Mouse (Mus musculus) layer of hippocampus, postnatal 14 days (tissue): ENCODE data around the gene Clec2h. TPM values are rescaled to one million over a fixed set of nuclear protein-coding genes. Genes with fewer than 3 reads are reported as not detected.
"Not testable (repeated sequence)": the region's sequence is repeated elsewhere in the genome, so short reads cannot be mapped to it uniquely, and the experiment has no call there.

ENCODE experiments used
- DNase-seq, 2 experiments: peaks; one replicate each; pipeline ENCODE4 v3.0.0; 2021 to 2022; ENCODE audit warnings: low spot score in 2 of 2, mixed read lengths in 1 of 2
- long read RNA-seq, 2 experiments: library from polyadenylated mRNA; stranded (forward); transcript quantifications; one replicate each; pipeline ENCODE4 v2.0.0; 2021
- total RNA-seq, 2 experiments: library from RNA; stranded (reverse); gene quantifications; 2 replicates each; pipeline ENCODE4 v1.2.3; 2021

The Clec2h gene
- total RNA-seq = not detected
- long read RNA-seq, experiment 1 = 0 reads
- long read RNA-seq, experiment 2 = 0 reads

DNA sequence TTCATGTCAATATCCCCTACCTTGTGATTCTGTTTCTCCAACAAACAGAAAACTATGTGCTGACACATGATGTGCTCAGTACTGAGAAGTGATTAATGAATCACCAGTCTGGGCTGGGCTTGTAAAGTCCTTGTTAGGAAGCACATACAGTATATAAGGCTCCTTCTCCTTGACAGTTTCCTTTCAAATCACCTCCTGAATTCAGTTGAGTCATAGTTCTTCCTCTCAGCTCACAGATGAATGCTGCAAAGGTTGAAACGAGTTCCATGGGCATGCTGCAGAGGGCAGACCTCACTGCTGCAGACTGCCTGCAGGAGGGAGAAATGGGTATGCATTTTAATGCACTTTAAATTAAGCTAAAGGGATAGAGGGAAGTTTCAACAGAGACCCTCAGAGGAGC lies at the start of gene Clec2h:
Gene Clec2h (plus strand): TSS at position 180 of the 400 bp plus-strand sequence.
- DNase-seq = no peak

DNA sequence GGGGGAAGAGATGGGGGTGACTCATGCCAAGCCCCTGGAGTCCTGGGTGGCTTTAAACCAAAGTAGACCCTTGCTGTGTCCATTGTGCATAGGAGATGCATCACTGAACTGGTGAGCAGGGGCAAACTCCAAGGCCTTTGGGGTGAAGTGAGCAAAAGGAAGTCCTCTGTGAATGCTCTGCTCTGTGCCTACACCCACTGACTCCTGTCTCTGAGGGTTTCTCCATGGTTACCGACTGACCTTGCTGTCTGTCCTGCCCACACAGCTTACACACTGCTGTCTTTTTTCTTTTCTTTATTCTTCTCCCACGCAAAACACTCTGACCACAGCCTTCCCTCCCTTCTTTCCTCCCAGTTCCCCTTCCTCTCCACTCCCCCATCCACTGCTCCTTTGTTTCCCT lies 39.5 kb upstream of the Clec2h start:
- no peak for DNase-seq

DNA sequence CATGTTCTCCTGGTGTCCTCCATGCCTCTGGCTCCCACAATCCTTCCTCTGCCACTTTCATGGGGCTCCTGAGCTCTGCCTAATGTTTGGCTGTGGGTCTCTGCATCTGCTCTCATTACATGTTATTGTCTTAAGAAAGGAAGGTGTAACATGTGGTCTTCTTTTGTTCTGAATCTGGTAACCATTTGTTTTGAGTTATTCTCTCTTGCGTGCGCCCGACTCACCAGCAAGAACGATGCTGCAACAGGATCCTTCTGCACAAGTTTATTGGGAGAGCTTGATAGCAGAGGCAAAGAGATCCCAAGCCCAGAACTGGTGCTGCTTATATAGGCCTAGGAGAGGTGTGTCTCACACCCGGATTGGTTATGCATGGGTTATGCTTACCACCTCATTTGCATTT lies 38.8 kb upstream of the Clec2h start, which contains the start of gene Klrb1a:
Gene Klrb1a (minus strand): TSS at position 101 of the 400 bp plus-strand sequence.
- not testable (repeated sequence) for DNase-seq

GRCm38 (mm10) chr6:128624425-128624824 lies 37.8 kb upstream of the Clec2h start:
- no peak for DNase-seq

DNA sequence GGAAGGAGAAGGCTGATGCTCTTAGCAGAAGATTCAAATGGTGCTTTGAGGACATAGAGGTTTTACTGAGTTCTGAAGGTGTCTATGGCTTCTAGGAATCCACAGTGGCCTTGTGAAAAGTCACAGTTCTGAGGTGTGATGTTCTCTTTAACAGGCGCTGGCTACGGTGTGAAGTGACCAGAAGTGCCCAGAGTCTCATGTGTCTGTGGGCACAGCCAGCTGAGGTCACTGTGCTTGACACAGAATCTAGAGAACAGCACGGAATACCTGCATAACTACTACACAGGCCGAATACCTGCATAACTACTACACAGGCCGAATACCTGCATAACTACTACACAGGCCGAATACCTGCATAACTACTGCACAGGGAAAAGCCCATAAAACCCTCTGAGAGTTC lies 36.9 kb upstream of the Clec2h start:
- DNase-seq = not testable (repeated sequence)

DNA sequence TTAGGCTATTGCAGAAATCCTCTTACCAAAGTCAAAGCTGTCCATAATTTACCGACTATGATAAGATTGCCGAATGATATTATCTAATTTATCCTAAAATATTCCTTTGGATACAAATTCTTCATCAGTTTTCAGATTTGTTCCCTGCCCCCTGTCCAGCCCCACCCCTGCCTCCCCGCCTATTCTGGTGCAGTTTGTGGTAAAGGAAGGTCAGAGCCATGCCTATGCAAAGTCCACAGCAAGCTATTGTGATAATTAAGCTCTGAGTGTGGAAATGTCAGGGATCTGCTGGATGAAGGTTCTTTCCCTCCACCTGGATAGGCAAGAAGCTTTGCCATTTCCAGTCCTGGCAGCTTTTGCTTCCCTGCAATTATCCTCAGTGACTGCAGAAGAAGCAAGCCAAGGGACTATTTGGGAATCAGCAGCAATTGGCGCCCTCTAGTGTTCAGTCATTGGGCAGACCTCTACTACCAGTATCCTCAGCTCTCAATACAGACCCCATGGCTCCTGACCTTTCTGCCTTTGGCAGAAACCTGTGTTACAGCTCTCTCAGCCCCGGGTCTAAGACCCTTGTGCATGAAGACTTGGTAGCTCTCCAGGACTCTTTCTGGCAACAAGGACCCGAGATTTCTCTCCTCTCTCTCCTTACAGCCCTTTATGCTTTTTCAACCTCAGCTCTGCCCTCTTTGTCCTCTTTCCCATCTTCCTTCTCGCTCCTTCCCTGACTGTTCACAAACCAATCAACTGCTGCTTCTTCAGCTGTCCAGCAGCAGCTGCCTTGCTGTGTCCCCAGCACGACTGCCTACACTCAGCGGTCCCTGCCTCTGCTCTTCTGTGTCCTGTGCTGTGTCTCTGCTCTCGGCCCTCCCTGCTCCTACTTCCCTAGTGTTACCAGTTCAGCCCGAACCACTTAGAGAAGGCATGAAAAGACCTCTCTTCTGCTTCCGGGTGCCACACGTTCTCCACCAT lies 32.1 kb upstream of the Clec2h start:
- peak; percentile 63 to 68 for DNase-seq

GRCm38 (mm10) chr6:128630912-128631905 lies 31.0 kb upstream of the Clec2h start:
- DNase-seq = not testable (repeated sequence)

DNA sequence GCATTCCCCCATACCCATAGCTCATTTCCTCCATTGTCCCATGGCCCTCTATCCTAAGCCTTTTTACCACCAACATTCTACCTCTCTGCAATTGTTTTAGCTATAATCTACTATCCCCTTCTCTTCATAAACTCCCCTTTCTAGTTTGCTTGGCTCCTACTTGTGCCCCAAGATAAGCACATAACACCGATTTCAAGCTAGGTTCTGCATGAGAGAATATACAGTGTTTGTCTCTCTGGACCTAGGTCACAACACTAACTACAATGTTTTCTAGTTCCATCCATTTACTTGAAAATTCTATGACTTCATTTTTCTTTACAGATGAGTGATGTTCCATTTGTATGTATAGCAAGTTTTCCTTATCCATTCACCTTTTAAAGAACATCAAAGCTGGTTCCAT lies 21.5 kb upstream of the Clec2h start:
- no peak for DNase-seq

DNA sequence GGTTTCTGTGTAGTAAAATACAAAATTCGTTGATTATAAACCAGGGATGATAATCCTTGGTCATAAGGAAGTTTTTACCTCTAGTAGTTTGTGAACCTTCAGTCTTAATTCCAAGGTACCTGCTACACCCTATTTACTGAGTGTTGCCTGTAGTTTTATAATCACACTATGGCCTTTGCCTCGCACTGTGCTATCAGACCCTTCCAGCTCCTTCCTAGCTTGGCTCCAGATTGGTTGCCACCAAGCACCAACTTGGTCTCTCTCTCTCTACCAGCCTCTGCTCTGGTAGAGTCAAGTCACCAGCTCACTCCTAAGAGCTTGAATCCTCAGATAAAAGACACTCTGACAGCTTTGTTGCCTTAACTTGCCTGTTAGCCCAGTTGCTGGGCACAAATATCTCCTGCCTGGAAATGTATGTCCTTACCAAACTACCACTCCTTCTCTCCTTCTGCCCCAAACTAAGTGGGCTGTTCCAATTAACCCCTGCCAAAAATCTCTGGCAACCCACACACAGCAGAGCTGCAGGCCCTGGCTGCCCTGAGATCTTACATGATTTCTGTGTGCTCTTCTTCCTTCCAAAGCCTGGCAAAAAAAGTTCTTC lies 21.0 kb upstream of the Clec2h start:
- DNase-seq = no peak

GRCm38 (mm10) chr6:128643999-128644398 lies 18.2 kb upstream of the Clec2h start:
- no peak for DNase-seq

- DNase-seq = not testable (repeated sequence)
Measured at GRCm38 (mm10) chr6:128644694-128645093, 17.5 kb upstream of the Clec2h start.

DNA sequence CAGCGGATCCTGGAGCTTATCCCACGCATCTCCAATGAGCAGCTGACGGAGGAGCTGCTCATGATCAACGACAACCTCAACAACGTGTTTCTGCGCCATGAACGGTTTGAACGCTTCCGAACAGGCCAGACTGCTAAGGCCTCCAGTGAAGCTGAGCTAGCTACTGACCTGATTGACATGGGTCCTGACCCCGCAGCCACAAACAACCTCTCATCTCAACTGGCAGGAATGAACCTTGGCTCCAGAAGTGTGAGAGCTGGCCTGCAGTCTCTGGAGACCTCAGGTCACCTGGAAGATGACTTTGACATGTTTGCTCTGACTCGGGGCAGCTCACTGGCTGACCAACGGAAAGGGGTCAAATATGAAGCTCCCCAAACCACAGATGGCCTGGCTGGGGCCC lies 16.5 kb upstream of the Clec2h start:
- DNase-seq = not testable (repeated sequence)

DNA sequence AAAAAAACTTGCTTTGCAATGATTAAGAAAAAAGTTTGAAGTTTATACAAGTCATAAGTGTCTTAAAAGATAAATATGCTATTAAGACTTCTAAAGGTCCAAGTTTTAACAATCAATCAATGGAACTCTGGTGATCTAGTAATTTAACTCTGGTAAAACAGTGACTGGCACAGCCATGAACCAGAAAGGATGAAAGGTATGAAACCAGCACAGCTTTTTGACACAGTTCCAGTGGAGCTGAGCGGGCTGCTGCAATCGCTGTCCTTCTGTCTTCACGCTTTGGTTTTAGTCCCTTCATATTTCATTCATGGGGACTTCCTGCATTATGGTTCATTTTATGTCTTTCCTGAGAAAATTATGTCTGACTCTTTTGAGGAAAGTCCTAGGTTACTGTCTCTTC lies 12.5 kb upstream of the Clec2h start:
- no peak for DNase-seq

DNA sequence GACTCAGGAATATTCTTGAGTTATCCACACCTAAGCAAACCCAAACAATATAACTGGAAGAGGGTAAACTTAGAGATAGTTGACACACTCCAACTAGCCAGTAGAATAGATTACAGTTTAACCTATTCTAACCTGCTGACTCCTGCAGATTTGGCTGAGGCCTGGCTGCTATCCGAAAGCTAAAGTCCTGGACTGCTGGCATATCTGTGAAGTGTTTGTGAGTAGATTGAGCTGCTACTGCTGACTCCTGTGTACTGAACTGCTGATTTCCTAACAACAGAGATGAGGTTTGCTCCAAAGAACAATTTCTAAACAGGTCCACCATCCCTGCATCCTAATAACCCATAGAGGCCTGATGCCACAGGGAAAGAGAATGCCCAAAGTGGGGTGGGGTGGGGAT lies 12.0 kb upstream of the Clec2h start:
- no peak for DNase-seq

DNA sequence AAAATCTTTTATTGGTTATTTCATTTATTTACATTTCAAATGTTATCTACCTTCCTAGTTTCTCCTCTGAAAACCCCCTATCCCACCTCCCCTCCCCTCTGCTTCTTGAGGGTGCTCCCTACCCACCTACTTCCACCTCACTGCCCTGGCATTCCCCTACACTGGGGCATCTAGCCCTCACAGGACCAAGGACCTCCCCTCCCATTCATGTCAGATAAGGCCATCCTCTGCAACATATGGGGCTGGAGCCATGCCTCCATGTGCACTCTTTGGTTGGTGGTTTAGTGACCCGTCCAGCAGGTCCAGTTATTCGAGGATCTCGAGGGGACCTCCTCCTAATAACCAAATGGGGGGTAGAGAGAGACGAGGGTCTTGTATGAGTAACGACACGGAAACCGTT lies 11.4 kb upstream of the Clec2h start:
- DNase-seq = not testable (repeated sequence)

DNA sequence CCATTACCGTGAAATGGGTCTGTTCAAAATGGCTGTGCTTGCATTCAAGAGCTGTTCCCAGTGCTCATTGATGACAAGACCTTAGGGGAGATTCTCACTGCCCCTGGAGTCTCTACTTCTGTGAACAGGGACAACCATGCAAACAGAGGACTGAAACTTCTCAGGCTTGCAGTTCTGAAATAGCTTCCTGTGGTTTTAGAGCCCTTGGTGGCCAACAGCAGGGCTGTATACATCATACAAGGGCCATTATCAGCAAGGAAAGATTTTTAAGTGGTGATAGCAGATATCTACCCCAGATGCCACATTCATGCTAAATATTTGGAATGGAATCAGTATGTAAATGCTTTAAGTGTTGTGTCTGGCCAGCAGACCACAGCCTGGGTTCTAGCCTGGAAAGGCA lies 9.2 kb upstream of the Clec2h start:
- DNase-seq = no peak

DNA sequence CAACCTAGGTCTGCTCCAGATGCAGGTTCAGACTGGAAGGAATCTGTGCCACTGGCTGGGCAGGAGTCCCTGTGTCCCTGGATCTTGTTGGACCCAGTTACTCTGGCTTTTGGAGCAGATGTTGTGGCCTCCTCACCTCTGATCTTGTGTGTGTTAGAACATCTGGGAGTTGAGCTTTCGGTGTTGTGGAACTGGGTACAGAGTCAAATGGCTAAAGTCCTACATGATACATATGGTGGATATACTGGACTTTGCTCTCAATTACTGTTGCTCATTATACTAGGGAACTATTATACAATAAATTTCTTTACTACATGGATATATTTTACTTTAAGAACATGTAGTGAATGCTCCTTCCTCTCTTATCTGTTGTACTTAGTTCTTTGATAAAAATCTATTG lies 936 bp upstream of the Clec2h start:
- DNase-seq = no peak

GRCm38 (mm10) chr6:128669936-128670335 lies 7.8 kb downstream of the Clec2h start:
- no peak for DNase-seq

DNA sequence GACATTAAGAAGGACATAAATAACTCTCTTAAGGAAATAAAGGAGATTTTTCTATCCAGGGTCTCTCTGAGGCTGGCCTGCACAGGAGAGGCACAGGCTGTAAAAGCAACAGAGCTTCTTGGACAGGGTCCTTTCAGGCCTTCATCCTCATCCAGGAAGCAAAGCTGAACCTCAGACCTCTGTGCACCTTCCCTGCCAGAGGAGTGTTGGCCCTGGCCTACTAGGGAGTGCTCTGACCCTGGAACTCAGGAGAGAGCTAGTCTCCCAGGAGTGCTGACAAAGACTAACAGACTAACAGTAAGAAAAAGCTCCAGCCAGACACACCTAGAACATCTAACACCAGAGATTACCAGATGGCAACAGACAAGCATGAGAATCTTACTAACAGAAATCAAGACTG lies 17.4 kb downstream of the Clec2h start:
- DNase-seq = no peak

DNA sequence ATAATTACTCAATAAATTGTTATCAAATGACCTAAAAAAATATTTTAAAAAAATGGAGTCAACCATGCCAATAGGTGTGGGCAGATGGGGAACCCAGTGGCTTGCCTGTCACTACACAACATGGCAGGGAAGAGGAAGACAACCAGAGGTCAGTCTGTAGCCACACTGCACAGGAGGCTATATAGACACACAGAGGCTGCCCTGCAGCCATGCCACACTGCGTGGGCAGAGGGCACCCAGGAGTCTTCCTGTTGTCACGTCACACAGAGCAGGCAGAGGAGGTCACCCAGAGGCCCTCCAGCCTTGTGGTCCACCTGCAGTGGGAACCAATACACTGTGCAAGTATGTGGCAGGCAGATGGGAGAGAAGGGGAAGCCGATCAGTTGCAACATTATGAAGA lies 39.5 kb downstream of the Clec2h start:
- no peak for DNase-seq

DNA sequence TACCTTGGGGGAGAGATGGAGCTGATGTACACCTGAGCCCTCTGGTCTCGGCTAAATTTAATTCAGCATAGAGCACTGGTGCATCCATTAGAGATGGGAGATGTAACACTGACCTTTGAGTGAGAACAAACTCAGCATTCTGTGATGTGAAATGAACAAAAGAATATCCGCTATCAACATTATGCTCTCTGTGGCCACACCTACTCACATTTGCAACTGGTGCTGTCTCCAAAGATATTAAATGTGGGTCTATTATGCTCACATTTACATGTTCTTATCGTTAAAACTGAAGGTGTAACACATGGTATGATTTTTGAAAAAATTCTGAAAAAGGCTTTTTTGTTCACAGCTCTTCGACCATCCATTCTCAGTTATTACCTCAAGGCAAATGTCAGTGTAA lies 60.8 kb downstream of the Clec2h start, which contains the start of gene Klrb1:
Gene Klrb1 (minus strand): TSS at position 101 of the 400 bp plus-strand sequence.
- DNase-seq = peak in 1 of 2 experiments; percentile 3
